Mouse (Mus musculus) CH12F3 (cell line): ENCODE results near the gene Lama1.
"Not testable (repeated sequence)": the region's sequence is repeated elsewhere in the genome, so short reads cannot be mapped to it uniquely, and the experiment has no call there.

Experiments
- in situ Hi-C: fragments of 300-500 bp; cut with MboI; formaldehyde crosslinking; loops from 2 replicates; pipeline ENCODE4 v1.14.3; 2020; ENCODE audit warnings: low sequenced_read_pairs

Gene Lama1

DNA sequence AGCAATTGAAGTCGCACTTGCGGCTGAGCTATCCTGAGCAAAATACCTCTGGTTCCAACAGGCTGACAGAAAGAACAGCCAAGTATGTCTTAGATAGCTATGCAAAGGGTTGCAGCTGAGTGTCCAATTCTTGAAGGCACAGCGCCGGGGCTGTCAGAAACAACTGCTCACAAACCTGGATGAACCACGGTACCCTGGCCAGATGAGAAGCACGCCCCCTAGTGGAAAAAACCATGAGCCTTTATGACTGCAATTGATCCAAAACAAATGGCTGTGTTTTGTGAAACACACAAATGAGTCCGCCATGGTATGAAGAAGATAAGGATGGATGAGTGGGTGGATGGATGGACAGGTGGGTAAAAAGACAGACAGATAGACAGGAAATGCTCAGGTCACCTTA lies 15.9 kb downstream of the Lama1 start:
- in situ Hi-C loops, result no loop called here

DNA sequence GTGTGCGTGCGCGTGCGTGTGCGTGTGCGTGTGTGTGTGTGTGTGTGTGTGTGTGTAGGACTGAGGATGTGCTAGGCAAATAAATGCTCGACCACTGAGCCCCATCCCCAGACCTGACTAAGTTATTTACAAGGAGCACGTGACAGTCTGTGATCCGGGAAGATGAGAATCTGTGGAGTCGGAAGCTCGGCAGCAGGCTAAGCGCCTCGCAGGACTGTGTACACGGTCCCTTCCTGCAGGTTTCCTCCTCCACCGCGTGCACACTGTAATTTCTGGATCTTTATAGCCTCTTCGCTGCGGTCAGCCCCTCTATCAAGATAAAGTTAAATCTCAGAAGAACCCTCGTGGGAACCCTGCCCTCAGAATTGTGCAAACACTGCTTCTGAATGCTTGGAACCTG lies 18.4 kb downstream of the Lama1 start:
- in situ Hi-C loops, result no loop called here

DNA sequence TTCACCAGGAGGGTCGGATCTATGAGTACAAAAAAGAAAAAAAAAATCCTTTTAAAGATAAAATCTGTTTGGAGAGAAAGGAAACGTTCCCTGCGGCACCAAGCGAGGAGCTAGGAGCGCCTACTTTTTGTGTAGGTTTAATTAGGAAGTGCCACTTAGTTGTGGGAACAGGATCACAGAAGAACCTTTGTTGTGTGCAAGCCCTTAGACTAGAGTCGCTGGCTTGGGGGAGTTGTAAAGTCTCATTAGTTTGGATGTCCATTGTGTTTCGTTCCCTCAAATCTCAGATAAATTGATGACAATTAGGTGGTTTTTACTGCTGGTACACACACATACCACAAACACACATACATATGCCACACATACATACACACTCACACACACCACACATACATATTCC lies 25.0 kb downstream of the Lama1 start:
- in situ Hi-C loops, result no loop called here

DNA sequence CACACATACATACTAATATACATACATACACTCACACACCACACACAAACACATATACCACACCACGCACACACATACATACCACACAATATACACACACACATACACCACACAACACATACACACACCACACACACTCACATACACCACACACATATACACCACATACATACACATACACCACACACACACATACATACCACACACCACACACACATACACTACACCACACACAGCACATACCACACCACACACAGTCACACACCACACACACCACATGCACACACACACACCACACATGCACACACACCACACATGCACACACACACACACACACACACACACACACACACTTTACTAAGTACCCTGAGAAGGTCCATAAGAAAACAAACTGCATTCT lies 25.5 kb downstream of the Lama1 start:
- in situ Hi-C loops, result no loop called here

DNA sequence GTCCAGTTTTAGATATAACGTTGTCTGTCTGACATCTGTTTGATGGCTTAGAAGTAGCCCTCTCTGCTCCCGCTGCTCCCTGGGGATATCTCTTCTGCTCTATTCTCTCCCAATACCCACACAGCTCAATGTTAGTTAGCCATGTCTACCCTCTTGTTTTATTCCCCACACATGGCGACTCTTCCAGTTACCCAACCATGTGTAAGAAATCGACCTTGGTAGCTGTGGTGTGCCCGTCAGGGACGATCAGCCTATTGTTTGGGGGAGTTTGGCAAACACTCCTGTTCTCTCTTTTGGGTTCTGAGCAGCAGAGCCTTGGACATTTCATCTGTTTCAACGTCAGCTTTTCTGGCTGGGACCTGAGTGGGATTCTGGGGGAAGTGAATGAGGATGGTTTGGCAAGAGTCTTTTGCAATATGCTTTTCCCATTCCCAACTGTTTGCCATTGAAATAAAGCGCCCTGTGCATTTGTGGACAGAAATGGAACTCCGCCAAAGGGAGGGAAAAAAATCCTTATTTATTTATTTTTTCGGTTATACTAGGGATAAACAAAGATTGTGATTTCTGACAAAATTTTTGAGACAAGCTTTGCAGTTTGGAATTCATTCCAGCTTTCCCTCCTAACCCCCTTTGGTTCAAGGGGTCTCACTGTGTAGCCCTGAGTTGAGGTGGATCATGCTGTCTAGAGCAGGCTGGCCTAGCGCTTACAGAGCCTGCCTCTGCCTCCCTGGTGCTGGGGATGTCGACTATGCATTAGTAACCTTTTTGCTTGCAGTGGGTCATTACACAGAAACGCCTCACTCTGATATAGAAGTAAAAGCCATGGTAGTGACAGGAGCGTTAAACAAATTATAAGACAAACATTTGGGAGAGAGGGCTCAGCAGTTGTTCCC lies 26.4 kb downstream of the Lama1 start:
- in situ Hi-C loops, result no loop called here

DNA sequence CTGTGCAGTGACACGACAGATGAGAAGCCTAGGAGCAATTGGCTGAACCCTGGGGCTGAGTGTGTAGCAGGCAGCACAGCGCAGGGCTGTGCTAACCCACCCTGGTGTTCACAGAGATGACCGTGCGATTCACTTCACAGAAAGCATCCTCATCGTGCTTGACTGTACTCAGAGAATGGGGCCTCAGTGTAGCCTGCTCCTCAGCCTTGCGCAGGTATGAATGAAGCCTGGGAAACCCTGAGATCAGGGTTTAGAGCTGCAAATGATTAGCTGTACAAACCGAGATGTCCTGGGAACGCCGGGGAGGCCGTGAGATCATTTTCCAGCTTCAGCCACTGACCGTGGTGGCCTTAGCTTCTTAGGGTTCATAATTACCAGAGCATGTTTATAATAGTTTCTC lies 29.5 kb downstream of the Lama1 start:
- in situ Hi-C loops, result no loop called here

DNA sequence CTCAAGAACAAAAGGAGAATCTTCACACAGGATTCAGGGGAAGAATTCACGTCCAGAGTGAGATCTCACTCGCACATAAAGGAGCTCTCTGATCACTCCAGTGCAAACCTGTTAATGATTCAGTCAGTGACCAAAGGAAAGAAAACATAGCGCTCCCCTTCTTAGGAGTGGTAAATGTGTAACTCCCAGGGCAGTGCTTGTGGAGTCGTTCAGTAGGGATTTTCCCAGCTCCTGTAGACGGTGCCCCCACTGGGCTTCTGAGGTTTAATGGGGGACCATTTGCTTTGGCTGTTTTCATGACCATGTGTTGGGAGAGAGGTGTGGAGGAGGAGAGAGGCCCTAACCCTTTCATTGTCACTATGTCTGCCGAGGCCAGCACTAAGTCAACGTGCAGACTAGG lies 31.7 kb downstream of the Lama1 start:
- in situ Hi-C loops, result no loop called here

DNA sequence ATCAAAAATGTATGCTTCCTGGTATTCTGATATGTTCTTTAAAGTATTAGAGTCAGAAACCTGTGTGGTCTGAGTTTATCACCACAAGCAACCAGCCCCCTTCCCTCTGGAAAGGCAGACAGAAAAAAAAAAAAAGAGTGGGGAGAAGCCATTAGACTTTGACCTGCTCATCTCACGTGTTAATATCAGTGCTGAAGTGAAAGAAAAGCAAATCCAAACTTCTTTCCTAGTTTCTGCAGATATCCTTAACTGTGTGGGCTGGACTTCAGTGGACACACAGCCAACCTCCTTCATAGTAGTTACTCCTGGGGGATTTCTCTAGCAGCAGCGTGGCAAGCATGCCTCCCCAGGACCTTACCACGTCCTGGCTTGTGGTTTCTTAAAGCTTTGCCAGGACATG lies 34.0 kb downstream of the Lama1 start:
- in situ Hi-C loops, result no loop called here

DNA sequence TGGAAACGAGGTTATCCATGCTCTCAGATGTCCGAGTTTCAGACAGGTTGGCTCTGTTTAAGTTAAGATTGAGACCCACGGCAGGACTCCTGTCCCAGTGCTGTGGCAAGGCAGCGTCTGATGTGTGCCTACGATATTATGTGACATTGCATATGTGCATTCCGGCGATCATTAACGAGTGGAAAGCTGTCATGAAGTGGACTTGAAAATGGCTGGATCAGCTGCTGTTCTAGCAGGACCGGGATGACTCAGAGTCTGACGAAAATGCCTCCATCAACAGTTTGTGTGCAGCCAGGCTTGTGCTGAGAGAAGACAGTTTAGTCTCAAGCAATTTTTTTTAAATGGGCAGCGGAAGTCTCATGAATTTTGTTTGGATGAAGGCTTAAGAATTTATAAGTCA lies 34.9 kb downstream of the Lama1 start:
- in situ Hi-C loops, result no loop called here

DNA sequence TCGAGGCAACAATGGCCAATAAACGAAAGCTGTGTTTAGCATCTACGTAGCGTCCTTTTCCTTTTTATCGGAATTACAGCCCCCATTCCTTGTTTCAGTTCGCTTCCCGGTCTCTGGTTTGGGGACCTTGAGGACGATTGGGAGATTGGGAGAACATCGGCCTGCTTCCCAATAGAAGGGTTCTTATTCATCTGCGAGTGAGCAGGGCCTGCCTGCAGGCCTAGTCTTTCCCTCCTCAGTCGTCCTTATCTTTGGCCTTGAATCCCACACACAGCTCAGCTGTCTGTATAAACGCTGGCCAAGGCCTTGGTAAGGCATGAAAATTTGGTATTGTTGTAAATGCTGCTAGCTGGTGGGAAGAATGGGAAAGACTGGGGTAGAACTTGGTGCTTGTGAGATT lies 36.5 kb downstream of the Lama1 start:
- in situ Hi-C loops, result no loop called here

DNA sequence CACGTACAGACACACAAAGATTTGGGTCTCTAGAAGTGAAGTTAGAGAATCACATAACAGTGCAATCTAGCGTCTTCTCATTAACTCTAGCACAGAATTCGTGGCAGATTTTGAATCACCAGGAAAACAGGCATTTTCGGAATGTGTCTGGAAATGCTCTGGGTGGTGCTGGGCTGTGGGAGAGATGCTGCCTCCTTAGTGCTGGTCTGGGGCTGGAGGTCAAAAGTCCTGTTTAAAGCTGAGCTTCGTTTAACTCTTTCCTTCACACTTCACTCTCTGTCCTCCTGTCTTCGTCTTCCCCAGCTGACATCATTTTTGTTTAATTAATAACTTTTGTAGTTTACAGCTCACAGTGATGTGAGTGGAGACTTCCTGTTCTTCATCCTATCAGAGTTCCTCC lies 38.7 kb downstream of the Lama1 start:
- in situ Hi-C loops, result no loop called here

DNA sequence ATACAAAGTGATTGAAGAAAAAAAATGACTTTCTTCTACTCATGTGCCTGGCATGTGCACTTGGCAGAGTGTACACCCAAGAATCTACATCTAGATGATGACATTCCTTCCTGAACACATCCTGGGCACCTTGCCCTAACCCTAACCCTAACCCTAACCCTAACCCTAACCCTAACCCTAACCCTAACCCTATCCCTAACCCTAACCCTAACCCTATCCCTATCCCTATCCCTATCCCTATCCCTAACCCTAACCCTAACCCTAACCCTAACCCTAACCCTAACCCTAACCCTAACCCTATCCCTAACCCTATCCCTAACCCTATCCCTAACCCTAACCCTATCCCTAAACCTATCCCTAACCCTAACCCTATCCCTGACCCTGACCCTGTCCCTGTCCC lies 44.2 kb downstream of the Lama1 start:
- in situ Hi-C loops, result not testable (repeated sequence)

DNA sequence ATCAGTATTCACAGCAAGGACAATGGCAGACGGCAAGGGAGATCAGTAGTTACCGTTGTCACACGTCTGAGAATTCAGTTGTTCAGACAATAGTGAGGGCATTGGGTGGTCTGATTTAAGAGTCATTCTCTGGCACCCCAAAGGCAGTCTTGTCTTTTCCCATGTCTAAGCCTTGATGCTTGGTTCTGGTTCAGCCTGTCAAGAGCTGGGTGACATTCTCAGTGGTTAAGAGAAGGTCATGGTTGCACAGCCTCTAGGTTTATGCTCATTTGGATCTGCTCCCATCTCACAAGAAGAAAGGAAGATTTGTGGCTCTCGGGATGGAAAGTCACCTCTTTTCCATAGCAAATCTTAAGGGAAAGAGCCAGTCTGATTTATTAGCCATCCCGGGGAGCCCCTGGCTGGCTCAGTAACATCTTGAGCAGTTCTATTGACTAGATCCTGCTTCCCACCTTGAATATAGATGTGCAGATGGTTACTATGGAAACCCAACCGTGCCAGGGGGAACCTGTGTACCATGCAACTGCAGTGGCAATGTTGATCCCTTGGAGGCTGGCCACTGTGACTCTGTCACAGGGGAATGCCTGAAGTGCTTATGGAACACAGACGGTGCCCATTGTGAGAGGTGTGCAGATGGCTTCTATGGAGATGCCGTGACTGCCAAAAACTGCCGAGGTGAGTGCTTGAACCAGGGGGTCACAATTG lies 67.3 kb downstream of the Lama1 start:
- in situ Hi-C loops, result no loop called here

DNA sequence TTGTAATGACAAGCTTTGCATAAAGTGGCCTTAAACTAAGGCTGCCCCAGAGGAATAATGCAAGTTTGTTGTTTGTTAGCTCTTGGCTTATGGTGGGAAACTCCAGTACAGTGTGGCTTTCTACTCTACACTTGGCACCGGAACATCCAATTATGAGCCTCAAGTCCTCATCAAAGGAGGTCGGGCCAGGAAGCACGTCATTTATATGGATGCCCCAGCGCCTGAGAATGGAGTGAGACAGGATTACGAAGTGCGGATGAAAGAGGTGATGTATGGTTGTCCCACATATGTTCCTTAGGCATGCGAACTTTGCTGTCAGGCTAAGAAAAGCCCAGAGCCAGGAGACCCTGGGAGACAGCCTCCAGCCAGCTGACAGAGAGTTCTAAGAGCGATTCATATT lies 76.5 kb downstream of the Lama1 start:
- in situ Hi-C loops, result no loop called here

DNA sequence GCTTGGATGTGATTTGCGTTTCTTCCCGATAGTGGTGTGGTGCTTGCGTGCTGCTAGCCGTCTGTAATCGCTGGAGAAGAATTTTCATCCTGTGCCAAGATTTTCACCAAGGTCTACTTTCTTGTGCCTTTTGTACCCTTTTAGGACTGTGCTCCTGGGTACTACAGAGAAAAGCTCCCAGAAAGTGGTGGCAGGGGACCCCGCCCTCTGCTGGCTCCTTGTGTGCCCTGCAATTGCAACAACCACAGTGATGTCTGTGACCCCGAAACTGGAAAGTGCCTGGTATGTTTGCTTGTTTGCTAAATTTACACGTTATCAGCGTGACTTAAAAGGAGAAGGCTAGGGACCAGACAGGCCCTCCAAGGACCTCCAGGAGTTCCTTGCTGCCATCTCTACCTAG lies 79.7 kb downstream of the Lama1 start:
- in situ Hi-C loops, result no loop called here

DNA sequence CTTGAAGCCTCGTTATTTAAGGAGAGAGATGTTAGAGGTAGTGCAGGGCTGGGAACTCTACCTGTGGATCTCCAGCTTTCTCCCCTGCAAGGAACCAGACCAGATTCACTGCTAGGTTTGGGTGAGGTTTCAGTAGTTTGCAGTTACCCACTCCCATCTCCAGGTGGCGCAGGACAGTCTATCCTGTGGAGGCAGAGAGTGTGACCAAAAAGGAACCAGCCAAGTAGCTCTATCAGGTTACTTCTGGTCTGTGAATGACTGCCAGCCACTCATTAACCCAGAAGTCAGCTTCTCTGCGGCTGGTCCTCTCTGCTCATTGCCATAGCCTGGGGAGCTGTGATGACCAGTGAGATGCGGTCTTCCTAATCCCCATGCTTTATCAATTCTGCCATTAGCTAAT lies 82.8 kb downstream of the Lama1 start:
- in situ Hi-C loops, result no loop called here

DNA sequence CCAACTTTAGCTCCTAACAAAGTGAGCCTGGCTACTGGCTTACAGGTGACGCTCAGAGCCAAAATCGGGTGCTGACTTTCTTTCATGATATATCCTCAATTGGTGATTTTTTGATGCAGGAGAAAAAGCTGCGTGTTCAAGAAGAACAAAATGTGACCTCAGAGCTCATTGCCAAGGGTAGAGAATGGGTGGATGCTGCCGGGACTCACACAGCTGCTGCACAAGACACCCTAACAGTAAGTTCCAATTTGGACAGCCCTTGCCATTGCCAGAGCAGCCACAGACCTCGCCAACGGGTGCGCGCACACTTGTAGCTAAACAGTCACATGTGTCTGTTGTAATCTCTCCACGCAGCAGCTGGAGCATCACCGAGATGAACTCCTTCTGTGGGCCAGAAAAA lies 94.0 kb downstream of the Lama1 start:
- in situ Hi-C loops, result no loop called here

DNA sequence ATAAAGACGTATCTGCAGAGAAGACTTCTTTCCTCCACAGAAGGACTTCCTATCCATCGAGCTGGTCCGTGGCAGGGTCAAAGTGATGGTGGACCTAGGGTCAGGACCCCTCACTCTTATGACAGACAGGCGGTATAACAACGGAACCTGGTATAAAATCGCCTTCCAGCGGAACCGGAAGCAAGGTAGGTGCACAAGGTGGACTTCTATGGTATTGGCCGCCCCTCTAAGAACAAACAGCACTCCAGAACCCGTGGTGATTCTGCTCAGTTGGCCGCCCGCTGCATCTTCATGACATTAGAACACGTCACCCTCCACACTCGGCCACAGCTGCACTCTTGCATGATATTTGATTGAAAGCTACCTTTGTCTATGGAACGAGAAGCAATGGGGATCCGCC lies 112.1 kb downstream of the Lama1 start:
- in situ Hi-C loops, result no loop called here

DNA sequence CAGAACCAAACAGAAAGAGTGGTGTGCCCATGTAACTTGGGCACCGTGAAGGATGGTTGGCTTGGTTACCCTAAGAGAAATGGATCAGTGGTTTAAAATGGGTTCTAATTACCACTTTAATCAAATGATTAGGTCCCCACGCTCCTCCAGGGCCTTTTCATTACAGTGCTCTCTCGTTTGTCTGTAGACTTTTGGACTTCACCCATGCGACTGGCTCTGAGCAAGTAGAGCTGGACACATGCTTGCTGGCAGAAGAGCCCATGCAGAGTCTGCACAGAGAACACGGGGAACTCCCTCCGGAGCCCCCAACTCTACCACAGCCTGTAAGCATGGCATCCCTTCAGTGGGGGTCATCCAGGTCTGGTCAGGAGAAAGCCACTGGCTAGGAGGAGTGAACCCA lies 116.6 kb downstream of the Lama1 start:
- in situ Hi-C loops, result no loop called here

DNA sequence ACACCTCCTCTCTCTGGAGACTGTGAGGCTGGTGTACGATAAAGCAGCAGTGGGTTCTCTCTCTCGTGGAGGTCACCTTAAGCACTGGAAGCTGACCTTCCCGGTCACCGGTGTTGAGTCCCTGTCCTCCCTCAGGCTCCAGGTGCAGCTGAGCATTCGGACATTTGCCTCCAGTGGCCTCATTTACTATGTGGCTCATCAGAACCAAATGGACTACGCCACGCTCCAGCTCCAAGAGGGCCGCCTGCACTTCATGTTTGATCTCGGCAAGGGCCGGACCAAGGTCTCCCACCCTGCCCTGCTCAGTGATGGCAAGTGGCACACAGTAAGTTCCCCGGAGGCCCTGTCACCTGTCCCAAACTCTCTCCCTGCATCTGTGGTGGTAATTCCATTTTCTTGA lies 118.7 kb downstream of the Lama1 start:
- in situ Hi-C loops, result no loop called here

DNA sequence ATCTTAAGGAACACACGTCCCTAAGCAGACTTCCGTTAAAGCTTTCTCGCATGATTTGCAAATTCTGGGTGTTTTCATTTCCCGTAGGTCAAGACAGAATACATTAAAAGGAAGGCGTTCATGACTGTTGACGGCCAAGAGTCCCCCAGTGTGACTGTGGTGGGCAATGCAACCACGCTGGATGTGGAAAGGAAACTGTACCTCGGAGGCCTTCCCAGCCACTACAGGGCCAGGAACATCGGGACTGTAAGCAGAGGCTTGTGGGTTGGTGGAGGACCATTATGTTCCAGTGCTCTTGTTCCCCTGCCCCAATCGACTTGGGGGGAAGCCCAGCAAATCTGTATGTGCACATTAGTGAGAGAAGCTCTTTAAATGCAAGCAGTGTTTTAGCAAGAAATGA lies 119.9 kb downstream of the Lama1 start:
- in situ Hi-C loops, result no loop called here

DNA sequence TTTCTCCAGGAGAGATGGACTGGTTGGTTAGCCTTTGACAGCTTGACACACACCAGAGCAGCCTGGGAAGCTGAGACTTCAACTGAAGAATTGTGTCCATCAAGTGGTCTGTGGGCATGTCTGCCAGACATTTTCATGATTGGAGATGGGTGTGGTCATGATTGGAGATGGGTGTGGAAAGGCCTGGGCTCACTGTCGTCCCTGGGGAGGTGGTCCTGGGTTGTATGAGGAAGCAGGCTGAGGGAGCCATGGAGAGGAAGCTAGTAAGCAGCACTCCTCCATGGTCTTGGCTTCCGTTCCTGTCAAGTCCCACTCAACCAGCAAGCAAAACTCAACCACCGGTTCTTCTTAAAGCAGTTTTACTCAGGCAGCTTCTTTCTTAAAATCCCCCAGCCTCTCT lies 130.4 kb downstream of the Lama1 start:
- in situ Hi-C loops, result no loop called here
